Mouse (Mus musculus): Measurements from ENCODE around the gene Clk3. TPM values are rescaled to one million over a fixed set of nuclear protein-coding genes. Genes with fewer than 3 reads are reported as not detected.

Clk3 gene
- total RNA-seq, 1 experiment = 38.3 TPM

DNA sequence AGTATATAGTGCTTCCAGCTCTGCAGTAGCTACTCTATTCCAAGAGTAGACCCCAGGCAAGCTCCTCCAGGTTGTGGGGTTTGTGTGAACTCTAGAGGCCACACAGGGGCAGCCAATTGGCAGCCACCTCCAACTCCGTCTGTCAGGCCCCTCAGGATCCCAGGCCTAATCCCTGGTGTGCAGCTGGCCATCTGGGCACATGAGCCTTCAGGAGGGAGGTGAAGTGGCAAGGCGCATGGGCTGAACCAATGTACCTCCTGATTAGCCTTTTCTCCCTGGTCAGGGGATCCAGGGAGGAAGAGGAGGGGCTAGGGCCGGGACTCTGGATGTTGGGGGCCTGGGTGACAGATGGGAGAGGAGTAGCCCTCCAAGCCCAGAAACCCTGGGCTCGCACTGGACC, 10.1 kb upstream of the Clk3 start:
- no peak for TF ChIP-seq ZC3H11A (IDR thresholded peaks at IDR 0.05; ENCODE audit: borderline replicate concordance, low read depth, low read length)
- no peak for TF ChIP-seq MAFK (IDR thresholded peaks at IDR 0.05; ENCODE audit: insufficient read depth, low read depth, low read length)
- no peak for TF ChIP-seq CHD2 (IDR thresholded peaks at IDR 0.05; ENCODE audit: low read depth, low read length)
- TF ChIP-seq HCFC1 (IDR thresholded peaks at IDR 0.05; ENCODE audit: borderline replicate concordance, insufficient read depth, low read length) = no peak
- TF ChIP-seq ZNF384 (IDR thresholded peaks at IDR 0.05; ENCODE audit: low read depth, low read length) = no peak

DNA sequence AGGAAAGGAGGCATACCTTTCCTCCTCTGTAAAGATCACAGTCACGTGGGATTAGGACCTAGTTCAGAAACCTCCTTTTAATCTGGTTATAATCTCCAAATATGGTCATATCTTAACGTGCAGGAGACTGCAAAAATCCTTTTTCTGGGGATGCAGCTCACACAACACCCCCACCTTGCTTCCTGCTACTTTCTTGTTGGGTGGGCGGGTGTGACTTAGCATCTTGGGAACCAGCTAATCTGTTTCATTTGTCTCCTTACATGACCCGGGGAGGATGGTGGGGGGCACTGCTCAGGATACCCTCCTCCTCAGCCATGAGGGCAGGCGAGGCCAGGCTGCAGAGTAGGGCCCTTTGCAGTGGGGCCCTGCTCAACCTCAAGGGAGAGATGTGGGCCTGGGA, 9.4 kb upstream of the Clk3 start:
- no peak overlapping the region for H3K4me3 ChIP-seq (ENCODE audit: insufficient read depth in 1 of 2, low read depth in 1 of 2, low read length in 2 of 2, poor library complexity in 1 of 2, severe bottlenecking in 1 of 2)
- in situ Hi-C loops (cut with MboI; ENCODE audit: low sequenced_read_pairs in 2 of 2, unreplicated experiment in 2 of 2) = no loop called here
- H3K27ac ChIP-seq (ENCODE audit: insufficient read depth, low read depth, low read length, poor library complexity, severe bottlenecking) = no peak overlapping the region
- DNase-seq (ENCODE audit: low read depth, low spot score) = no peak
- no peaks in the 10 kb centered on the region for H3K36me3 ChIP-seq (ENCODE audit: control insufficient read depth, insufficient read depth, low read length, poor library complexity, severe bottlenecking)
- H3K4me1 ChIP-seq (ENCODE audit: control insufficient read depth in 2 of 2, insufficient read depth in 2 of 2, low read length in 2 of 2, poor library complexity in 1 of 2) = peaks cover 0 to under 1% of the 10 kb centered on the region in 2 experiments; a peak in 1 of 4 replicates
- no peak overlapping the region for H3K9ac ChIP-seq (ENCODE audit: insufficient read depth, low read depth, low read length, poor library complexity, severe bottlenecking)
- no peak for TF ChIP-seq MAFK (IDR thresholded peaks at IDR 0.05; ENCODE audit: insufficient read depth, low read depth, low read length)
- TF ChIP-seq ZNF384 (IDR thresholded peaks at IDR 0.05; ENCODE audit: low read depth, low read length) = no peak
- no peak for TF ChIP-seq CHD2 (IDR thresholded peaks at IDR 0.05; ENCODE audit: low read depth, low read length)
- no peak for TF ChIP-seq ZC3H11A (IDR thresholded peaks at IDR 0.05; ENCODE audit: borderline replicate concordance, low read depth, low read length)
- no peak for TF ChIP-seq HCFC1 (IDR thresholded peaks at IDR 0.05; ENCODE audit: borderline replicate concordance, insufficient read depth, low read length)
- H3K9me3 ChIP-seq (ENCODE audit: control insufficient read depth, insufficient read depth, low read depth, low read length) = no peaks in the 10 kb centered on the region

More for the DNA sequence above, 10.1 kb upstream of the Clk3 start:
- H3K4me1 ChIP-seq (ENCODE audit: control insufficient read depth in 2 of 2, insufficient read depth in 2 of 2, low read length in 2 of 2, poor library complexity in 1 of 2) = peaks cover 0 to 2% of the 10 kb centered on the region in 2 experiments; a peak in 1 of 4 replicates
- in situ Hi-C loops (cut with MboI; ENCODE audit: low sequenced_read_pairs in 2 of 2, unreplicated experiment in 2 of 2) = no loop called here
- H3K36me3 ChIP-seq (ENCODE audit: control insufficient read depth, insufficient read depth, low read length, poor library complexity, severe bottlenecking) = no peaks in the 10 kb centered on the region
- no peak overlapping the region for H3K4me3 ChIP-seq (ENCODE audit: insufficient read depth in 1 of 2, low read depth in 1 of 2, low read length in 2 of 2, poor library complexity in 1 of 2, severe bottlenecking in 1 of 2)
- H3K9ac ChIP-seq (ENCODE audit: insufficient read depth, low read depth, low read length, poor library complexity, severe bottlenecking) = no peak overlapping the region
- no peaks in the 10 kb centered on the region for H3K9me3 ChIP-seq (ENCODE audit: control insufficient read depth, insufficient read depth, low read depth, low read length)
- H3K27ac ChIP-seq (ENCODE audit: insufficient read depth, low read depth, low read length, poor library complexity, severe bottlenecking) = no peak overlapping the region
- DNase-seq (ENCODE audit: low read depth, low spot score) = no peak

- Histone ChIP-seq H3K36me3 (ENCODE audit: control insufficient read depth, insufficient read depth, low read length, poor library complexity, severe bottlenecking) (no peaks in the 10 kb centered on the region), H3K4me3 (ENCODE audit: insufficient read depth in 1 of 2, low read depth in 1 of 2, low read length in 2 of 2, poor library complexity in 1 of 2, severe bottlenecking in 1 of 2) (no peak overlapping the region), H3K9ac (ENCODE audit: insufficient read depth, low read depth, low read length, poor library complexity, severe bottlenecking) (no peak overlapping the region), H3K4me1 (ENCODE audit: control insufficient read depth in 2 of 2, insufficient read depth in 2 of 2, low read length in 2 of 2, poor library complexity in 1 of 2) (no peaks in the 10 kb centered on the region), H3K9me3 (ENCODE audit: control insufficient read depth, insufficient read depth, low read depth, low read length) (no peaks in the 10 kb centered on the region), H3K27ac (ENCODE audit: insufficient read depth, low read depth, low read length, poor library complexity, severe bottlenecking) (no peak overlapping the region)
- TF ChIP-seq MAFK (IDR thresholded peaks at IDR 0.05; ENCODE audit: insufficient read depth, low read depth, low read length) = no peak
- TF ChIP-seq ZNF384 (IDR thresholded peaks at IDR 0.05; ENCODE audit: low read depth, low read length) = no peak
- no peak for TF ChIP-seq CHD2 (IDR thresholded peaks at IDR 0.05; ENCODE audit: low read depth, low read length)
- no peak for TF ChIP-seq ZC3H11A (IDR thresholded peaks at IDR 0.05; ENCODE audit: borderline replicate concordance, low read depth, low read length)
- TF ChIP-seq HCFC1 (IDR thresholded peaks at IDR 0.05; ENCODE audit: borderline replicate concordance, insufficient read depth, low read length) = no peak
- no peak for DNase-seq (ENCODE audit: low read depth, low spot score)
- in situ Hi-C loops (cut with MboI; ENCODE audit: low sequenced_read_pairs in 2 of 2, unreplicated experiment in 2 of 2) = no loop called here
Observed at GRCm38 (mm10) chr9:57774168-57774567, 8.5 kb upstream of the Clk3 start.

- Histone ChIP-seq H3K4me1 (ENCODE audit: control insufficient read depth in 2 of 2, insufficient read depth in 2 of 2, low read length in 2 of 2, poor library complexity in 1 of 2) (no peaks in the 10 kb centered on the region), H3K36me3 (ENCODE audit: control insufficient read depth, insufficient read depth, low read length, poor library complexity, severe bottlenecking) (no peaks in the 10 kb centered on the region), H3K9ac (ENCODE audit: insufficient read depth, low read depth, low read length, poor library complexity, severe bottlenecking) (no peak overlapping the region), H3K4me3 (ENCODE audit: insufficient read depth in 1 of 2, low read depth in 1 of 2, low read length in 2 of 2, poor library complexity in 1 of 2, severe bottlenecking in 1 of 2) (no peak overlapping the region), H3K27ac (ENCODE audit: insufficient read depth, low read depth, low read length, poor library complexity, severe bottlenecking) (no peak overlapping the region), H3K9me3 (ENCODE audit: control insufficient read depth, insufficient read depth, low read depth, low read length) (no peaks in the 10 kb centered on the region)
- DNase-seq (ENCODE audit: low read depth, low spot score) = no peak
- in situ Hi-C loops (cut with MboI; ENCODE audit: low sequenced_read_pairs in 2 of 2, unreplicated experiment in 2 of 2) = no loop called here
- TF ChIP-seq MAFK (IDR thresholded peaks at IDR 0.05; ENCODE audit: insufficient read depth, low read depth, low read length) (no peak), CHD2 (IDR thresholded peaks at IDR 0.05; ENCODE audit: low read depth, low read length) (no peak), HCFC1 (IDR thresholded peaks at IDR 0.05; ENCODE audit: borderline replicate concordance, insufficient read depth, low read length) (no peak), ZC3H11A (IDR thresholded peaks at IDR 0.05; ENCODE audit: borderline replicate concordance, low read depth, low read length) (no peak), ZNF384 (IDR thresholded peaks at IDR 0.05; ENCODE audit: low read depth, low read length) (no peak)
Observed at GRCm38 (mm10) chr9:57773754-57774153, 8.1 kb upstream of the Clk3 start.

GRCm38 (mm10) chr9:57770836-57771235, 5.2 kb upstream of the Clk3 start:
- H3K9me3 ChIP-seq (ENCODE audit: control insufficient read depth, insufficient read depth, low read depth, low read length) = no peaks in the 10 kb centered on the region
- in situ Hi-C loops (cut with MboI; ENCODE audit: low sequenced_read_pairs in 2 of 2, unreplicated experiment in 2 of 2) = no loop called here
- H3K4me1 ChIP-seq (ENCODE audit: control insufficient read depth in 2 of 2, insufficient read depth in 2 of 2, low read length in 2 of 2, poor library complexity in 1 of 2) = peaks cover 0 to 7% of the 10 kb centered on the region in 2 experiments; a peak in 1 of 4 replicates
- H3K4me3 ChIP-seq (ENCODE audit: insufficient read depth in 1 of 2, low read depth in 1 of 2, low read length in 2 of 2, poor library complexity in 1 of 2, severe bottlenecking in 1 of 2) = no peak overlapping the region
- DNase-seq (ENCODE audit: low read depth, low spot score) = no peak
- H3K36me3 ChIP-seq (ENCODE audit: control insufficient read depth, insufficient read depth, low read length, poor library complexity, severe bottlenecking) = no peaks in the 10 kb centered on the region
- H3K27ac ChIP-seq (ENCODE audit: insufficient read depth, low read depth, low read length, poor library complexity, severe bottlenecking) = no peak overlapping the region
- TF ChIP-seq ZC3H11A (IDR thresholded peaks at IDR 0.05; ENCODE audit: borderline replicate concordance, low read depth, low read length) (no peak), ZNF384 (IDR thresholded peaks at IDR 0.05; ENCODE audit: low read depth, low read length) (no peak), MAFK (IDR thresholded peaks at IDR 0.05; ENCODE audit: insufficient read depth, low read depth, low read length) (no peak), CHD2 (IDR thresholded peaks at IDR 0.05; ENCODE audit: low read depth, low read length) (no peak), HCFC1 (IDR thresholded peaks at IDR 0.05; ENCODE audit: borderline replicate concordance, insufficient read depth, low read length) (no peak)
- H3K9ac ChIP-seq (ENCODE audit: insufficient read depth, low read depth, low read length, poor library complexity, severe bottlenecking) = no peak overlapping the region

All from ES-E14 (cell line).